Mouse (Mus musculus): ENCODE measurements around the gene Vmn2r19. TPM values are rescaled to one million over a fixed set of nuclear protein-coding genes. Genes with fewer than 3 reads are reported as not detected.
"Not testable (repeated sequence)": the region's sequence is repeated elsewhere in the genome, so short reads cannot be mapped to it uniquely, and the experiment has no call there.

Vmn2r19 gene
- polyA plus RNA-seq, 1 experiment = not detected

DNA sequence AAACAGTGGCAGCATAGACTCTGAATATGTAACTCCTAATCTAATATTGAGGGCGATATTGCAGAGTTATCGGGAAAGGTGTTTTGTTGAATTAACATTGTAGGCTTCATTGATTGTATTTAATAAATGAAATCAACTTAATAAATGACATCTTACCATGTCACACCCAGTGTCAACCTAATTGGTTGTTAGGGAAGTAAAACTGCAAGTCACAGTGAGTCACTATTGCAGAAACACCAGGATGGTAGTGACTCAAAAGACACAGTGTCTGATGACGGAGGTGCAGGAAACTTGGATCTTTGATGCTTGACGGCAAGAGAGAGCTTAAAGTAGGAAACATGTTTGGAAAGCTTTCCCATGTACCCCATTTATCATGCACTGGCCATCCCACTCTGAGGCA lies 42.3 kb upstream of the Vmn2r19 start:
- Histone ChIP-seq H3K4me1 (replicated peaks; ENCODE audit: control insufficient read depth, insufficient read depth, low read length) (no peaks in the 10 kb centered on the region), H3K27me3 (ENCODE audit: control insufficient read depth, insufficient read depth, low read length) (no peaks in the 10 kb centered on the region), H3K27ac (ENCODE audit: control insufficient read depth, insufficient read depth, low read length) (no peak overlapping the region), H3K4me3 (ENCODE audit: control insufficient read depth, insufficient read depth, low read length) (no peak overlapping the region), H3K36me3 (ENCODE audit: control insufficient read depth, insufficient read depth, low read length) (no peaks in the 10 kb centered on the region)
- WGBS = 82% methylated on average over 4 of the region's 4 CpGs
- no peak for DNase-seq
- TF ChIP-seq CTCF (IDR thresholded peaks at IDR 0.05; ENCODE audit: borderline replicate concordance, control insufficient read depth, extremely low read depth, insufficient read depth, low read length, poor library complexity) (no peak), POLR2A (IDR thresholded peaks at IDR 0.05; ENCODE audit: control insufficient read depth, extremely low read depth, insufficient read depth, low read length, poor library complexity) (no peak)

DNA sequence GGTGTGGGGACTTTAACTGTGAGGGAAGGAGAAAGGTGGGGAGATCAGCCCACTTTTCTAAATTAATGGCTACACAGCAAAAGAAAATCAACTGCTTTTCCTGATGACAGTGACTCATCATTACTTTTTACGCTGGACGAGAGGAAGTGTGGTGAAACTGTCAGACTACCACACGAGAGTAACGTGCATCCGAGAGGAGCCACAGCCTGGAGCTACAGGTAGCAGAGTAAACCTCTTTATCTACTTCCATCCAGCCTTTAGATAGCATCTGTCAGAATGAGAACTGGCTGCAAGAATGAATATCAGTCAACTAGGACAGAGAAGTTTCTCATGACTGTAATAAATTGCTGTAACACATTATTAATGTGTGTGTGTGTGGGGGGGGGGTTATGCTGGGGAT lies 41.2 kb upstream of the Vmn2r19 start:
- Histone ChIP-seq H3K27ac (ENCODE audit: control insufficient read depth, insufficient read depth, low read length) (no peak overlapping the region), H3K36me3 (ENCODE audit: control insufficient read depth, insufficient read depth, low read length) (no peaks in the 10 kb centered on the region), H3K4me1 (replicated peaks; ENCODE audit: control insufficient read depth, insufficient read depth, low read length) (no peaks in the 10 kb centered on the region), H3K4me3 (ENCODE audit: control insufficient read depth, insufficient read depth, low read length) (no peak overlapping the region), H3K27me3 (ENCODE audit: control insufficient read depth, insufficient read depth, low read length) (no peaks in the 10 kb centered on the region)
- WGBS = 14% methylated on average over 5 of the region's 5 CpGs
- no peak for DNase-seq
- TF ChIP-seq CTCF (IDR thresholded peaks at IDR 0.05; ENCODE audit: borderline replicate concordance, control insufficient read depth, extremely low read depth, insufficient read depth, low read length, poor library complexity) (no peak), POLR2A (IDR thresholded peaks at IDR 0.05; ENCODE audit: control insufficient read depth, extremely low read depth, insufficient read depth, low read length, poor library complexity) (no peak)

DNA sequence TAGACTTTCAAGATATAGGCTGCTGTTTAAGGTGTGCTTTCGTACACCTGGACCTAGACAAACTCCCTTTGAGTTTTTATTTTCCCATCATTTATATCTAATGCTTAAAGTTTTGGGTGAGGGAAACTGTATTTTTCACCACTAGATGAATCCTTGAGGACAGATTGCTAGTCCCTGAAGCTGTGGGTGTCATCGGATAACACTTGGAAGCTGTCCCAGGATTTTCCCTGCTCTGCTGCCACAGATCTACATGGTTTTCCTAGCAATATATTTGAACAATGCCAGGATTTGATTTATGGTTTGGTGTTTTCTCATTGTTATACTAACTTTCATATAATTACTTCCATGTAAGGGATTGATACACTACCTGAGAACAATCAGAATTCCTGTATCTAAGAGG lies 28.7 kb upstream of the Vmn2r19 start:
- DNase-seq = no peak
- Histone ChIP-seq H3K36me3 (ENCODE audit: control insufficient read depth, insufficient read depth, low read length) (no peaks in the 10 kb centered on the region), H3K4me3 (ENCODE audit: control insufficient read depth, insufficient read depth, low read length) (no peak overlapping the region), H3K27ac (ENCODE audit: control insufficient read depth, insufficient read depth, low read length) (no peak overlapping the region), H3K27me3 (ENCODE audit: control insufficient read depth, insufficient read depth, low read length) (no peaks in the 10 kb centered on the region), H3K4me1 (replicated peaks; ENCODE audit: control insufficient read depth, insufficient read depth, low read length) (no peaks in the 10 kb centered on the region)
- 97% methylated on average over 2 of the region's 2 CpGs for WGBS
- TF ChIP-seq POLR2A (IDR thresholded peaks at IDR 0.05; ENCODE audit: control insufficient read depth, extremely low read depth, insufficient read depth, low read length, poor library complexity) (no peak), CTCF (IDR thresholded peaks at IDR 0.05; ENCODE audit: borderline replicate concordance, control insufficient read depth, extremely low read depth, insufficient read depth, low read length, poor library complexity) (no peak)

DNA sequence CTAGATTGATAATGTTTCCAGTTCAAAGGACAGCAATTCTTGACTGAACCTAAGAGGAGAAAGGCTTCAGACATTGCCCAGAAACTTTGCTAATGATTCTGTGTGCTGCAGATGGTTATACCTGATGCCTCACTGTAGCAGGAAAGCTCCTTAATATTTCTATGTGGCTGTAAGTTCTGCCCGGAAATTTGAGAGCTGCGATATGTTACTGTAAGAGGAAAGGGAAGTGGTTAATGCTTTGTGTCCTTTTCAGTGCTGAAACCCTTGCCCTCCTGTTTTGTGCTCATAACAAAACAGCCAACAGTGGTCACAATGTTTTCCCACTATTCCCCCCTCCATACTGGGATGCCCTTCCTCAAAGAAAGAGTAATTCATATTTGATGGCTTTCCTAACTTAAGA lies 21.8 kb upstream of the Vmn2r19 start:
- H3K36me3 ChIP-seq (ENCODE audit: control insufficient read depth, insufficient read depth, low read length) = no peaks in the 10 kb centered on the region
- H3K4me1 ChIP-seq (replicated peaks; ENCODE audit: control insufficient read depth, insufficient read depth, low read length) = no peaks in the 10 kb centered on the region
- WGBS = 9% methylated on average over 2 of the region's 2 CpGs
- H3K27me3 ChIP-seq (ENCODE audit: control insufficient read depth, insufficient read depth, low read length) = no peaks in the 10 kb centered on the region
- no peak overlapping the region for H3K4me3 ChIP-seq (ENCODE audit: control insufficient read depth, insufficient read depth, low read length)
- no peak overlapping the region for H3K27ac ChIP-seq (ENCODE audit: control insufficient read depth, insufficient read depth, low read length)
- DNase-seq = no peak
- no peak for TF ChIP-seq POLR2A (IDR thresholded peaks at IDR 0.05; ENCODE audit: control insufficient read depth, extremely low read depth, insufficient read depth, low read length, poor library complexity)
- TF ChIP-seq CTCF (IDR thresholded peaks at IDR 0.05; ENCODE audit: borderline replicate concordance, control insufficient read depth, extremely low read depth, insufficient read depth, low read length, poor library complexity) = no peak

DNA sequence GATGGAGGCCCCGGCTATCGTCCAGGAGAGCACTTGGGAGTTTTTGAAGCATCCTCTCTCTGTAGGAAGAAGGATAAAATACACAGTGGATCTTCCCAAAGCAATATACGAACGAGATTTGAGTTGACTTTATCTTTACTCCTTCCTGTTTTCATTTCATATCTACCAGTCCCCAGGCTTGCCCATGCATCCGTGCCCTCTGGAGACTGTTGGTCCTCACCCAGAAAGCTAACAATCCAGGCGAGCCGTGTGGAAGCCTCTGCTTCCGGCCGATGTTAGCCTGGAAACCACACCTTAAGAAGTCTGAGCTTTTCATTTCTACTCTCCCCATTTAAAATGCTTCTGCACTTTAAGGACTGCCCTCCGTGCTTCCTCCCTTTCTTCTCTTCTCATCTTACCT lies 19.2 kb upstream of the Vmn2r19 start:
- no peak for TF ChIP-seq POLR2A (IDR thresholded peaks at IDR 0.05; ENCODE audit: control insufficient read depth, extremely low read depth, insufficient read depth, low read length, poor library complexity)
- TF ChIP-seq CTCF (IDR thresholded peaks at IDR 0.05; ENCODE audit: borderline replicate concordance, control insufficient read depth, extremely low read depth, insufficient read depth, low read length, poor library complexity) = no peak
- DNase-seq = no peak
- no peak overlapping the region for H3K4me3 ChIP-seq (ENCODE audit: control insufficient read depth, insufficient read depth, low read length)
- H3K4me1 ChIP-seq (replicated peaks; ENCODE audit: control insufficient read depth, insufficient read depth, low read length) = no peaks in the 10 kb centered on the region
- H3K27ac ChIP-seq (ENCODE audit: control insufficient read depth, insufficient read depth, low read length) = no peak overlapping the region
- no peaks in the 10 kb centered on the region for H3K36me3 ChIP-seq (ENCODE audit: control insufficient read depth, insufficient read depth, low read length)
- WGBS = 40% methylated on average over 10 of the region's 10 CpGs
- no peaks in the 10 kb centered on the region for H3K27me3 ChIP-seq (ENCODE audit: control insufficient read depth, insufficient read depth, low read length)

DNA sequence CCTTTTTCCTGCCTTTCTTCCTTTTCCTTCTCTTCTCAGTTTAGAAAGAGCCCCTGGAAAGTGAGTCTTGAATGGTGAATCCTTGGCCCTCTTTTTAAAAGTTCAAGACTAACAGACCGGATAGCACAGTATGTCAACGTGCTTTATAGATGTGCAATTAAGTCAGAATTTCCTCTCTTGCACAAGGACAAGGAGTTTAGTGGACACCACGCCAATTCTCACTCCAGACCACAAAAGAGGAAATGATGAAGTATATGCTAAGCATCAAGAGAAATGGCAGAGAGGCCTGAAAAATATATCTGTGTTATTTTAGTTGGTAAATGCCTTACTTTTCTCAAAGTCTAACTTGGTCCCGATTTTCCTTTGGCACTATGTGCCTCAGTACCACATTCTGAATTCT lies 18.4 kb upstream of the Vmn2r19 start, which contains the start of gene Clec4e:
TSS of gene Clec4e (minus strand) at position 118 of the 400 bp plus-strand sequence.
- no peak for TF ChIP-seq CTCF (IDR thresholded peaks at IDR 0.05; ENCODE audit: borderline replicate concordance, control insufficient read depth, extremely low read depth, insufficient read depth, low read length, poor library complexity)
- TF ChIP-seq POLR2A (IDR thresholded peaks at IDR 0.05; ENCODE audit: control insufficient read depth, extremely low read depth, insufficient read depth, low read length, poor library complexity) = no peak
- H3K4me3 ChIP-seq (ENCODE audit: control insufficient read depth, insufficient read depth, low read length) = no peak within 1 kb of the TSS
- no peaks in the 10 kb centered on the region for H3K36me3 ChIP-seq (ENCODE audit: control insufficient read depth, insufficient read depth, low read length)
- no peaks in the 10 kb centered on the region for H3K27me3 ChIP-seq (ENCODE audit: control insufficient read depth, insufficient read depth, low read length)
- H3K27ac ChIP-seq (ENCODE audit: control insufficient read depth, insufficient read depth, low read length) = no peak within 1 kb of the TSS
- DNase-seq = no peak
- H3K4me1 ChIP-seq (replicated peaks; ENCODE audit: control insufficient read depth, insufficient read depth, low read length) = no peaks in the 10 kb centered on the region
- whole genome bisulfite sequencing = 46% methylated on average over 4 of the region's 4 CpGs

DNA sequence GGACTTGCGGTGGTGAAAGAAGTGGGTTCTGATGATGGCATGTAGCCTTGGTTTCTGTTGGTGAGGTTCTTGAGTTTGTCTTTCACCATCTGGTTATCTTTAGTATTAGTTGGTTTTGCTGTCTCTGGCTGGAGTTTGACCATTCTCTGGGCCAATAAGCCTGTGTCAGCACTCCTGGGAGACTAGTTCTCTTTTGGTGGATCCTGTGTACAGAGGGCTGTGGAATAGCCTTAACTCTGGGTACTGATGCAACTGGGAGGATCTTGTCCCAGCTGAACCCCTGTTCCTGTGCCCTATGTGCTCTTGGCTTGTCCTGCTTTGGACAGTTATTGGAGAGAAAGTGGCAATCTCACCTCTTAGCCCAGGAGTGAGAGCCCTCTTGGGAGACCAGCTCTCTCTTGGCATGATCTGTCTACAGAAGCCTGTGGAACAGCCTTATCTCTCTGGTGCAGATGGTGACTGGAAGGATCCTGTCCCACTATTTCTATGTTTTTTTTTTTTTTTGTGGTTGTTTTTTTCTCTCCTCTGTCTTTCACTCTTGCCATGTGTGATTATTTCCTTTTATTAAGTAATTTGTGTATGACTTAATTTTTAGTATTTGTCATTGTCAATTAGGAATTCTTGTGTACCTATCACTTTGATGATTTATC lies 15.3 kb upstream of the Vmn2r19 start:
- TF ChIP-seq POLR2A (IDR thresholded peaks at IDR 0.05; ENCODE audit: control insufficient read depth, extremely low read depth, insufficient read depth, low read length, poor library complexity) = no peak
- no peak for TF ChIP-seq CTCF (IDR thresholded peaks at IDR 0.05; ENCODE audit: borderline replicate concordance, control insufficient read depth, extremely low read depth, insufficient read depth, low read length, poor library complexity)
- no peak overlapping the region for H3K4me3 ChIP-seq (ENCODE audit: control insufficient read depth, insufficient read depth, low read length)
- no peaks in the 10 kb centered on the region for H3K27me3 ChIP-seq (ENCODE audit: control insufficient read depth, insufficient read depth, low read length)
- no peaks in the 10 kb centered on the region for H3K36me3 ChIP-seq (ENCODE audit: control insufficient read depth, insufficient read depth, low read length)
- WGBS = 98% methylated on average over 1 of the region's 1 CpGs
- H3K27ac ChIP-seq (ENCODE audit: control insufficient read depth, insufficient read depth, low read length) = no peak overlapping the region
- H3K4me1 ChIP-seq (replicated peaks; ENCODE audit: control insufficient read depth, insufficient read depth, low read length) = no peaks in the 10 kb centered on the region
- DNase-seq = no peak

DNA sequence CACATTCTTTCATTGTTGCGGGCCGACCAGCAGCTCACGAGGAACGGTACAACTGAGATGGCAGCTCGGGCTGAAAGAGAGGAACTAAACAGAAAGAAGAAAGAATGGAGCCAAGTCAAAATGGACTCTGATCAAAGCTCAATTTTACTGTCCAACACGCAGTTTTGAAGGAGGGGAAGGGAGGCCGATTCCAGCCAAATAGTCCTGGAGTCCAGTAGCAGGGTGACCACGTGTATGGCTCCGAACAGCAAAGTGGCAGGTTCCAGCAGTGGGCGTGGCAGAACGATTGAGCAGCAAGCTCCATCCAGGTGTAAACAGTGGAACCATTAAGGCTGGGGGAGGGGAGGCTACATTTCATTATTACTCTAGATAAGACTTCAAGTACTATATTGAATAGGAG lies 14.6 kb upstream of the Vmn2r19 start:
- H3K27ac ChIP-seq (ENCODE audit: control insufficient read depth, insufficient read depth, low read length); DNase-seq; H3K27me3 ChIP-seq (ENCODE audit: control insufficient read depth, insufficient read depth, low read length); H3K4me3 ChIP-seq (ENCODE audit: control insufficient read depth, insufficient read depth, low read length); H3K36me3 ChIP-seq (ENCODE audit: control insufficient read depth, insufficient read depth, low read length); H3K4me1 ChIP-seq (replicated peaks; ENCODE audit: control insufficient read depth, insufficient read depth, low read length): not testable (repeated sequence)
- 92% methylated on average over 11 of the region's 11 CpGs for WGBS
